Comparison of ENCODE assay signal across 8 mouse cellular contexts in genomic region chr1:61141952-61142351, GRCm38 (mm10).
DNase-seq lines count a peak whose midpoint lies in the region; ATAC-seq and TF ChIP-seq lines count a peak whose summit lies in the region.

No protein-coding gene starts in this region.

- H3K79me3 ChIP-seq in C2C12 (ENCODE audit: low read depth), result no peaks in the 10 kb centered on the region

- no peak overlapping the region for H3K4me2 ChIP-seq in hindbrain, embryonic 11.5 days (replicated peaks; ENCODE audit: low read depth, low read length)
- H3K4me2 ChIP-seq in hindbrain, embryonic 16.5 days (ENCODE audit: low read length), result no peak overlapping the region
- H3K4me2 ChIP-seq in limb, embryonic 13.5 days (replicated peaks), result peak overlapping the region; percentile 44
- H3K4me2 ChIP-seq in liver, embryonic 12.5 days, result no peak overlapping the region

- no peaks in the 10 kb centered on the region for H3K79me2 ChIP-seq in C2C12 (ENCODE audit: control insufficient read depth, insufficient read depth)

- peak; percentile 39 for DNase-seq in hindbrain, embryonic 11.5 days (ENCODE audit: low spot score)
- DNase-seq in embryonic facial prominence, embryonic 10.5 days (ENCODE audit: low spot score), result peak; percentile 63
- DNase-seq in cerebellum, adult 9-10 months, result no peak
- DNase-seq in liver, result no peak

- no peak for ATAC-seq in hindbrain, embryonic 11.5 days (ENCODE audit: low FRiP score)
- no peak for ATAC-seq in hindbrain, embryonic 16.5 days
- ATAC-seq in limb, embryonic 13.5 days (ENCODE audit: low FRiP score, low read depth), result peak; percentile 16; the same call in 1 of the 2 replicates
- no peak for ATAC-seq in liver, embryonic 12.5 days

- no peak overlapping the region for H3ac ChIP-seq in C2C12 (ENCODE audit: control insufficient read depth, insufficient read length, low read depth)

- peaks cover 17% of the 10 kb centered on the region for H3K4me1 ChIP-seq in hindbrain, embryonic 11.5 days (replicated peaks; ENCODE audit: control insufficient read depth, insufficient read depth, low read length)
- peaks cover 32% of the 10 kb centered on the region for H3K4me1 ChIP-seq in hindbrain, embryonic 16.5 days (ENCODE audit: control insufficient read depth, insufficient read depth, low read depth, low read length)
- peaks cover 90% of the 10 kb centered on the region for H3K4me1 ChIP-seq in embryonic facial prominence, embryonic 10.5 days
- H3K4me1 ChIP-seq in limb, embryonic 13.5 days, result peaks cover 78% of the 10 kb centered on the region
- peaks cover 5% of the 10 kb centered on the region; the same call in 1 of the 2 replicates for H3K4me1 ChIP-seq in liver, embryonic 12.5 days

- no peaks in the 10 kb centered on the region for H3K36me3 ChIP-seq in hindbrain, embryonic 11.5 days (ENCODE audit: control insufficient read depth, insufficient read depth, low read length)
- H3K36me3 ChIP-seq in hindbrain, embryonic 16.5 days (ENCODE audit: control insufficient read depth, insufficient read depth, low read length), result no peaks in the 10 kb centered on the region
- no peaks in the 10 kb centered on the region for H3K36me3 ChIP-seq in C2C12 (ENCODE audit: control insufficient read depth, insufficient read depth)
- H3K36me3 ChIP-seq in embryonic facial prominence, embryonic 10.5 days (replicated peaks), result no peaks in the 10 kb centered on the region
- H3K36me3 ChIP-seq in limb, embryonic 13.5 days, result no peaks in the 10 kb centered on the region
- H3K36me3 ChIP-seq in liver, embryonic 12.5 days, result no peaks in the 10 kb centered on the region

- H3K9me3 ChIP-seq in hindbrain, embryonic 11.5 days (ENCODE audit: control insufficient read depth, low read length), result no peaks in the 10 kb centered on the region
- H3K9me3 ChIP-seq in hindbrain, embryonic 16.5 days (ENCODE audit: control insufficient read depth, low read length), result no peaks in the 10 kb centered on the region
- no peaks in the 10 kb centered on the region for H3K9me3 ChIP-seq in embryonic facial prominence, embryonic 10.5 days
- H3K9me3 ChIP-seq in limb, embryonic 13.5 days, result no peaks in the 10 kb centered on the region
- H3K9me3 ChIP-seq in liver, embryonic 12.5 days (replicated peaks), result no peaks in the 10 kb centered on the region

- no peaks in the 10 kb centered on the region for H3K27me3 ChIP-seq in hindbrain, embryonic 11.5 days (ENCODE audit: control insufficient read depth, insufficient read depth, low read length)
- no peaks in the 10 kb centered on the region for H3K27me3 ChIP-seq in hindbrain, embryonic 16.5 days (replicated peaks; ENCODE audit: control insufficient read depth, insufficient read depth, low read length)
- H3K27me3 ChIP-seq in C2C12 (ENCODE audit: control insufficient read depth, insufficient read depth, insufficient read length), result no peaks in the 10 kb centered on the region
- H3K27me3 ChIP-seq in embryonic facial prominence, embryonic 10.5 days (replicated peaks; ENCODE audit: low read depth, poor library complexity, severe bottlenecking), result peaks cover 10% of the 10 kb centered on the region; the same call in 1 of the 2 replicates
- H3K27me3 ChIP-seq in limb, embryonic 13.5 days, result peaks cover 24% of the 10 kb centered on the region
- no peaks in the 10 kb centered on the region; the same call in 1 of the 2 replicates for H3K27me3 ChIP-seq in liver, embryonic 12.5 days (replicated peaks)

- H3K9ac ChIP-seq in hindbrain, embryonic 11.5 days (ENCODE audit: low read depth, low read length), result no peak overlapping the region
- H3K9ac ChIP-seq in hindbrain, embryonic 16.5 days (ENCODE audit: low read depth, low read length), result no peak overlapping the region
- no peak overlapping the region for H3K9ac ChIP-seq in limb, embryonic 13.5 days
- H3K9ac ChIP-seq in liver, embryonic 12.5 days, result no peak overlapping the region

- no peak for TF ChIP-seq CTCF in C2C12 (IDR thresholded peaks at IDR 0.05; ENCODE audit: control insufficient read depth, insufficient read depth, insufficient read length)

- no peak overlapping the region for H3K27ac ChIP-seq in hindbrain, embryonic 11.5 days (ENCODE audit: low read depth, low read length)
- no peak overlapping the region for H3K27ac ChIP-seq in hindbrain, embryonic 16.5 days (ENCODE audit: low read depth, low read length)
- peak overlapping the region; percentile 81 for H3K27ac ChIP-seq in embryonic facial prominence, embryonic 10.5 days (replicated peaks)
- peak overlapping the region; percentile 23; the same call in 1 of the 2 replicates for H3K27ac ChIP-seq in limb, embryonic 13.5 days
- no peak overlapping the region for H3K27ac ChIP-seq in liver, embryonic 12.5 days

- 38% methylated on average over 9 of the region's 9 CpGs for WGBS in hindbrain, embryonic 11.5 days
- WGBS in hindbrain, embryonic 16.5 days, result 59% methylated on average over 9 of the region's 9 CpGs
- 18% methylated on average over 9 of the region's 9 CpGs for WGBS in embryonic facial prominence, embryonic 10.5 days
- 9% methylated on average over 9 of the region's 9 CpGs for whole genome bisulfite sequencing in limb, embryonic 13.5 days
- WGBS in liver, embryonic 12.5 days (ENCODE audit: insufficient replicate concordance), result 34% methylated on average over 9 of the region's 9 CpGs

- H3K4me3 ChIP-seq in hindbrain, embryonic 11.5 days (ENCODE audit: low read depth, low read length), result no peak overlapping the region
- no peak overlapping the region for H3K4me3 ChIP-seq in hindbrain, embryonic 16.5 days (ENCODE audit: low read length)
- H3K4me3 ChIP-seq in C2C12 (ENCODE audit: insufficient read depth, poor library complexity, severe bottlenecking), result no peak overlapping the region
- H3K4me3 ChIP-seq in embryonic facial prominence, embryonic 10.5 days, result 0 out of 2 replicates have a peak overlapping the region, but pooled peaks have one; percentile 8
- H3K4me3 ChIP-seq in limb, embryonic 13.5 days, result no peak overlapping the region
- no peak overlapping the region for H3K4me3 ChIP-seq in liver, embryonic 12.5 days

TF ChIP-seq in C2C12, 6 proteins besides CTCF, POLR2A, EP300 and RAD21:
- TF ChIP-seq FOSL1 (IDR thresholded peaks at IDR 0.05; ENCODE audit: insufficient read depth, low read length, poor library complexity, severe bottlenecking) (peak; percentile 25), MYOD1 (IDR thresholded peaks at IDR 0.05; ENCODE audit: control insufficient read depth, insufficient read length, low read depth) (no peak), CEBPB (IDR thresholded peaks at IDR 0.05; ENCODE audit: low read depth) (peak; percentile 82)

Comparison
In these comparisons a context has a peak if more than half of its experiments do, and no peak if none do; other contexts are left out.
1. DNase-seq: peak in hindbrain, embryonic 11.5 days (single experiment) and embryonic facial prominence, embryonic 10.5 days (single experiment); none in cerebellum, adult 9-10 months (single experiment) and liver (single experiment).
2. H3K27ac ChIP-seq: peak in embryonic facial prominence, embryonic 10.5 days (single experiment) and limb, embryonic 13.5 days (single experiment); none in hindbrain, embryonic 11.5 days (single experiment), hindbrain, embryonic 16.5 days (single experiment) and liver, embryonic 12.5 days (single experiment).